Mouse (Mus musculus) intestine, postnatal 0 days (tissue): Measurements from ENCODE around the gene Galns. TPM values are rescaled to one million over a fixed set of nuclear protein-coding genes. Genes with fewer than 3 reads are reported as not detected.

Experiments
- ATAC-seq: fragments of 200-750 bp; cut with Nextera tagmentation; 2 replicates; pipeline ENCODE4 v1.8.0; 2017; ENCODE audit warnings: mild to moderate bottlenecking, moderate TSS enrichment, moderate library complexity
- H3K27ac ChIP-seq: fragments of 300-500 bp; sonication (generic); 2 replicates; pipeline ENCODE4 v1.5.1; 2014; ENCODE audit warnings: mild to moderate bottlenecking, low read depth, low read length, moderate library complexity
- H3K27me3 ChIP-seq: fragments of 300-500 bp; sonication (generic); replicated peaks from 2 replicates; pipeline ENCODE4 v1.6.1; 2014; ENCODE audit warnings: low read length, mixed read lengths; ENCODE audit not compliant: control insufficient read depth, insufficient read depth
- H3K36me3 ChIP-seq: fragments of 300-500 bp; sonication (generic); 2 replicates; pipeline ENCODE4 v1.6.1; 2014; ENCODE audit warnings: mild to moderate bottlenecking, moderate library complexity; ENCODE audit not compliant: control insufficient read depth, insufficient read depth
- H3K4me1 ChIP-seq: fragments of 300-500 bp; sonication (generic); replicated peaks from 2 replicates; pipeline ENCODE4 v1.6.1; 2014; ENCODE audit warnings: antibody characterized with exemption, low read length, mixed read lengths; ENCODE audit not compliant: control insufficient read depth, insufficient read depth
- H3K4me2 ChIP-seq: fragments of 300-500 bp; sonication (generic); replicated peaks from 2 replicates; pipeline ENCODE4 v1.6.1; 2014; ENCODE audit warnings: low read depth, mild to moderate bottlenecking, moderate library complexity
- H3K4me3 ChIP-seq: fragments of 300-500 bp; sonication (generic); 2 replicates; pipeline ENCODE4 v1.5.1; 2014; ENCODE audit warnings: low read depth, low read length
- H3K9ac ChIP-seq: fragments of 300-500 bp; sonication (generic); 2 replicates; pipeline ENCODE4 v1.6.1; 2014; ENCODE audit warnings: mild to moderate bottlenecking, low read depth, low read length
- H3K9me3 ChIP-seq: fragments of 300-500 bp; sonication (generic); 2 replicates; pipeline ENCODE4 v1.6.1; 2016; ENCODE audit warnings: mixed run types; ENCODE audit not compliant: control insufficient read depth
- CTCF ChIP-seq: sonication (generic); IDR thresholded peaks from 2 replicates; pipeline ENCODE4 v1.5.1; 2016; ENCODE audit warnings: low read depth, mild to moderate bottlenecking, control low read depth, antibody characterized with exemption, moderate library complexity
- WGBS: fragments of 180-500 bp; shearing (Covaris S2); extraction: QIAGEN DNeasy Blood & Tissue Kit; methylation state at CpG from one replicate; pipeline ENCODE4 v1.1.7; 2014; 5-methylcytosine and 5-hydroxymethylcytosine counted together
- polyA plus RNA-seq: library from polyadenylated mRNA; unstranded; fragments of >200 nt; fragmentation: Nextera tagmentation; extraction: Ambion mirVana; gene quantifications from 2 replicates; pipeline ENCODE4 v1.2.1, GENCODE M21; 2015

The Galns gene
- polyA plus RNA-seq, 1 experiment from 2014 or later, result 58.1 TPM

- Histone ChIP-seq H3K27ac (no peak overlapping the region), H3K4me3 (no peak overlapping the region), H3K4me1 (peaks cover 8% of the 10 kb centered on the region; the same call in 1 of the 2 replicates), H3K27me3 (no peaks in the 10 kb centered on the region), H3K9me3 (no peaks in the 10 kb centered on the region), H3K9ac (no peak overlapping the region), H3K36me3 (no peaks in the 10 kb centered on the region), H3K4me2 (no peak overlapping the region)
- 42% methylated on average over 7 of the region's 7 CpGs for WGBS
- ATAC-seq, result no peak
- TF ChIP-seq CTCF, result no peak
These were observed 32.1 kb downstream of the Galns start for GRCm38 (mm10) chr8:122579196-122579595.

- 37% methylated on average over 10 of the region's 10 CpGs for WGBS
- peaks cover 14% of the 10 kb centered on the region for H3K36me3 ChIP-seq
- no peaks in the 10 kb centered on the region for H3K27me3 ChIP-seq
- H3K9me3 ChIP-seq, result no peaks in the 10 kb centered on the region
- peaks cover 13% of the 10 kb centered on the region; the same call in 1 of the 2 replicates for H3K4me1 ChIP-seq
- no peak for ATAC-seq
- peak overlapping the region; percentile 86 for H3K4me2 ChIP-seq
- TF ChIP-seq CTCF, result no peak
- H3K4me3 ChIP-seq, result peak overlapping the region; percentile 66
- no peak overlapping the region; the same call in 1 of the 2 replicates for H3K9ac ChIP-seq
- no peak overlapping the region for H3K27ac ChIP-seq
These were observed 34.1 kb downstream of the Galns start for GRCm38 (mm10) chr8:122577116-122577515.

GRCm38 (mm10) chr8:122576648-122577022, 34.6 kb downstream of the Galns start, which contains the start of gene Aprt:
Gene Aprt, minus strand, starts transcription at chr8:122576909.
- peak within 1 kb of the TSS; percentile 76 for H3K9ac ChIP-seq
- WGBS, result under 1% methylated on average over 39 of the region's 39 CpGs
- peak within 1 kb of the TSS; percentile 86 for H3K4me2 ChIP-seq
- H3K4me1 ChIP-seq, result peaks cover 13% of the 10 kb centered on the region; the same call in 1 of the 2 replicates
- H3K27me3 ChIP-seq, result no peaks in the 10 kb centered on the region
- no peak for TF ChIP-seq CTCF
- H3K27ac ChIP-seq, result peak within 1 kb of the TSS; percentile 88
- peaks cover 19% of the 10 kb centered on the region for H3K36me3 ChIP-seq
- no peaks in the 10 kb centered on the region for H3K9me3 ChIP-seq
- peak within 1 kb of the TSS; percentile 66 for H3K4me3 ChIP-seq
- ATAC-seq, result peak; percentile 71

- H3K4me3 ChIP-seq, result peak overlapping the region; percentile 66
- H3K4me1 ChIP-seq, result peaks cover 13% of the 10 kb centered on the region; the same call in 1 of the 2 replicates
- H3K27ac ChIP-seq, result peak overlapping the region; percentile 88
- no peaks in the 10 kb centered on the region for H3K9me3 ChIP-seq
- no peak for ATAC-seq
- H3K4me2 ChIP-seq, result peak overlapping the region; percentile 86
- H3K9ac ChIP-seq, result peak overlapping the region; percentile 76
- TF ChIP-seq CTCF, result no peak
- no peaks in the 10 kb centered on the region for H3K27me3 ChIP-seq
- WGBS, result 7% methylated on average over 21 of the region's 21 CpGs
- H3K36me3 ChIP-seq, result peaks cover 26% of the 10 kb centered on the region
These were observed 35.3 kb downstream of the Galns start for GRCm38 (mm10) chr8:122575735-122576647.

- Histone ChIP-seq H3K27me3 (no peaks in the 10 kb centered on the region), H3K4me3 (peak overlapping the region; percentile 66), H3K9ac (peak overlapping the region; percentile 76; the same call in 1 of the 2 replicates), H3K27ac (peak overlapping the region; percentile 88), H3K4me2 (peak overlapping the region; percentile 86), H3K9me3 (no peaks in the 10 kb centered on the region), H3K36me3 (peaks cover 33% of the 10 kb centered on the region), H3K4me1 (peaks cover 13% of the 10 kb centered on the region; the same call in 1 of the 2 replicates)
- WGBS, result 37% methylated on average over 8 of the region's 8 CpGs
- TF ChIP-seq CTCF, result no peak
- 0 out of 2 replicates have a peak, but pooled peaks have one; percentile 3 for ATAC-seq
These were observed 36.0 kb downstream of the Galns start for GRCm38 (mm10) chr8:122575286-122575685.

- no peaks in the 10 kb centered on the region for H3K27me3 ChIP-seq
- no peaks in the 10 kb centered on the region for H3K9me3 ChIP-seq
- peak; percentile 79 for ATAC-seq
- H3K4me3 ChIP-seq, result 0 out of 2 replicates have a peak overlapping the region, but pooled peaks have one; percentile 66
- H3K27ac ChIP-seq, result peak overlapping the region; percentile 88
- H3K4me1 ChIP-seq, result peaks cover 13% of the 10 kb centered on the region; the same call in 1 of the 2 replicates
- no peak for TF ChIP-seq CTCF
- H3K36me3 ChIP-seq, result peaks cover 38% of the 10 kb centered on the region
- H3K9ac ChIP-seq, result peak overlapping the region; percentile 27; the same call in 1 of the 2 replicates
- H3K4me2 ChIP-seq, result peak overlapping the region; percentile 86
- WGBS, result 24% methylated on average over 10 of the region's 10 CpGs
These were observed 36.5 kb downstream of the Galns start for GRCm38 (mm10) chr8:122574667-122575251.
